Mouse (Mus musculus): Measurements from ENCODE around the gene Mthfd2l. TPM values are rescaled to one million over a fixed set of nuclear protein-coding genes. Genes with fewer than 3 reads are reported as not detected.
A peak's percentile ranks its signal among the peaks of the same experiment; 100 is the strongest.

Mthfd2l gene
- polyA plus RNA-seq, 1 experiment from 2014 or later: 33.9 TPM

GRCm38 (mm10) chr5:90890519-90891463, 40.1 kb upstream of the Mthfd2l start, which contains the start of gene Cxcl1:
Gene Cxcl1, plus strand, starts transcription at chr5:90891241.
- peak; percentile 66 for TF ChIP-seq CTCF (IDR thresholded peaks at IDR 0.05; ENCODE audit: low read depth)
- H3K36me3 ChIP-seq (ENCODE audit: control insufficient read depth, insufficient read depth): no peaks in the 10 kb centered on the region
- peak; percentile 86 for ATAC-seq
- peak within 1 kb of the TSS; percentile 82 for H3K4me2 ChIP-seq (replicated peaks; ENCODE audit: low read depth)
- H3K4me1 ChIP-seq (replicated peaks; ENCODE audit: control insufficient read depth, insufficient read depth, low read length): no peaks in the 10 kb centered on the region; the same call in 1 of the 2 replicates
- no peaks in the 10 kb centered on the region for H3K9me3 ChIP-seq (ENCODE audit: control insufficient read depth)
- peak within 1 kb of the TSS; percentile 57 for H3K4me3 ChIP-seq (ENCODE audit: low read depth, low read length)
- no peaks in the 10 kb centered on the region for H3K27me3 ChIP-seq (replicated peaks; ENCODE audit: control insufficient read depth, insufficient read depth, low read length)
- WGBS: 7% methylated on average over 30 of the region's 30 CpGs
- H3K27ac ChIP-seq (ENCODE audit: low read depth, low read length): no peak within 1 kb of the TSS
- peak within 1 kb of the TSS; percentile 40 for H3K9ac ChIP-seq (ENCODE audit: low read depth, low read length)

- 22% methylated on average over 10 of the region's 10 CpGs for WGBS
- Histone ChIP-seq H3K27ac (ENCODE audit: low read depth, low read length) (no peak overlapping the region), H3K4me3 (ENCODE audit: low read depth, low read length) (peak overlapping the region; percentile 57), H3K36me3 (ENCODE audit: control insufficient read depth, insufficient read depth) (no peaks in the 10 kb centered on the region), H3K4me1 (replicated peaks; ENCODE audit: control insufficient read depth, insufficient read depth, low read length) (no peaks in the 10 kb centered on the region; the same call in 1 of the 2 replicates), H3K9me3 (ENCODE audit: control insufficient read depth) (no peaks in the 10 kb centered on the region), H3K27me3 (replicated peaks; ENCODE audit: control insufficient read depth, insufficient read depth, low read length) (no peaks in the 10 kb centered on the region), H3K4me2 (replicated peaks; ENCODE audit: low read depth) (peak overlapping the region; percentile 82), H3K9ac (ENCODE audit: low read depth, low read length) (peak overlapping the region; percentile 40; the same call in 1 of the 2 replicates)
- peak; percentile 4; the same call in 1 of the 2 replicates for ATAC-seq
- TF ChIP-seq CTCF (IDR thresholded peaks at IDR 0.05; ENCODE audit: low read depth): no peak; the same call in 1 of the 2 replicates
Measured at GRCm38 (mm10) chr5:90891464-90891813, 39.5 kb upstream of the Mthfd2l start.

GRCm38 (mm10) chr5:90894231-90894630, 36.7 kb upstream of the Mthfd2l start:
- Histone ChIP-seq H3K27me3 (replicated peaks; ENCODE audit: control insufficient read depth, insufficient read depth, low read length) (no peaks in the 10 kb centered on the region), H3K36me3 (ENCODE audit: control insufficient read depth, insufficient read depth) (no peaks in the 10 kb centered on the region), H3K4me2 (replicated peaks; ENCODE audit: low read depth) (no peak overlapping the region), H3K9me3 (ENCODE audit: control insufficient read depth) (no peaks in the 10 kb centered on the region), H3K27ac (ENCODE audit: low read depth, low read length) (no peak overlapping the region), H3K4me1 (replicated peaks; ENCODE audit: control insufficient read depth, insufficient read depth, low read length) (no peaks in the 10 kb centered on the region; the same call in 1 of the 2 replicates), H3K9ac (ENCODE audit: low read depth, low read length) (no peak overlapping the region), H3K4me3 (ENCODE audit: low read depth, low read length) (no peak overlapping the region)
- no peak for TF ChIP-seq CTCF (IDR thresholded peaks at IDR 0.05; ENCODE audit: low read depth)
- WGBS: 74% methylated on average over 8 of the region's 8 CpGs
- ATAC-seq: no peak

- no peaks in the 10 kb centered on the region for H3K27me3 ChIP-seq (replicated peaks; ENCODE audit: control insufficient read depth, insufficient read depth, low read length)
- H3K27ac ChIP-seq (ENCODE audit: low read depth, low read length): no peak overlapping the region
- no peak for TF ChIP-seq CTCF (IDR thresholded peaks at IDR 0.05; ENCODE audit: low read depth)
- no peak for ATAC-seq
- H3K4me3 ChIP-seq (ENCODE audit: low read depth, low read length): no peak overlapping the region
- H3K9me3 ChIP-seq (ENCODE audit: control insufficient read depth): no peaks in the 10 kb centered on the region
- H3K4me1 ChIP-seq (replicated peaks; ENCODE audit: control insufficient read depth, insufficient read depth, low read length): no peaks in the 10 kb centered on the region
- WGBS: 75% methylated on average over 3 of the region's 3 CpGs
- no peaks in the 10 kb centered on the region for H3K36me3 ChIP-seq (ENCODE audit: control insufficient read depth, insufficient read depth)
- H3K4me2 ChIP-seq (replicated peaks; ENCODE audit: low read depth): no peak overlapping the region
- no peak overlapping the region for H3K9ac ChIP-seq (ENCODE audit: low read depth, low read length)
Measured at GRCm38 (mm10) chr5:90897429-90897828, 33.5 kb upstream of the Mthfd2l start.

- no peak for TF ChIP-seq CTCF (IDR thresholded peaks at IDR 0.05; ENCODE audit: low read depth)
- H3K4me3 ChIP-seq (ENCODE audit: low read depth, low read length): no peak overlapping the region
- H3K27ac ChIP-seq (ENCODE audit: low read depth, low read length): no peak overlapping the region
- H3K9ac ChIP-seq (ENCODE audit: low read depth, low read length): no peak overlapping the region
- H3K4me2 ChIP-seq (replicated peaks; ENCODE audit: low read depth): no peak overlapping the region
- peaks cover 10% of the 10 kb centered on the region; the same call in 1 of the 2 replicates for H3K27me3 ChIP-seq (replicated peaks; ENCODE audit: control insufficient read depth, insufficient read depth, low read length)
- 0 out of 2 replicates have a peak, but pooled peaks have one; percentile 57 for ATAC-seq
- 78% methylated on average over 5 of the region's 5 CpGs for WGBS
- H3K36me3 ChIP-seq (ENCODE audit: control insufficient read depth, insufficient read depth): no peaks in the 10 kb centered on the region
- no peaks in the 10 kb centered on the region for H3K9me3 ChIP-seq (ENCODE audit: control insufficient read depth)
- peaks cover 7% of the 10 kb centered on the region; the same call in 1 of the 2 replicates for H3K4me1 ChIP-seq (replicated peaks; ENCODE audit: control insufficient read depth, insufficient read depth, low read length)
Measured at GRCm38 (mm10) chr5:90899308-90899707, 31.6 kb upstream of the Mthfd2l start.

GRCm38 (mm10) chr5:90900147-90900546, 30.8 kb upstream of the Mthfd2l start:
- WGBS: 48% methylated on average over 7 of the region's 7 CpGs
- Histone ChIP-seq H3K27ac (ENCODE audit: low read depth, low read length) (no peak overlapping the region), H3K4me2 (replicated peaks; ENCODE audit: low read depth) (no peak overlapping the region), H3K9ac (ENCODE audit: low read depth, low read length) (no peak overlapping the region), H3K36me3 (ENCODE audit: control insufficient read depth, insufficient read depth) (no peaks in the 10 kb centered on the region), H3K4me1 (replicated peaks; ENCODE audit: control insufficient read depth, insufficient read depth, low read length) (peaks cover 7% of the 10 kb centered on the region; the same call in 1 of the 2 replicates), H3K27me3 (replicated peaks; ENCODE audit: control insufficient read depth, insufficient read depth, low read length) (peaks cover 15% of the 10 kb centered on the region), H3K9me3 (ENCODE audit: control insufficient read depth) (no peaks in the 10 kb centered on the region), H3K4me3 (ENCODE audit: low read depth, low read length) (no peak overlapping the region)
- ATAC-seq: no peak
- no peak for TF ChIP-seq CTCF (IDR thresholded peaks at IDR 0.05; ENCODE audit: low read depth)
